Mouse (Mus musculus) spleen, postnatal 10 days (tissue): ENCODE results near the gene Ubash3a.

ENCODE experiments used
- DNase-seq, 2 experiments: peaks; one replicate each; pipeline ENCODE4 v3.0.0; 2021 to 2022; ENCODE audit warnings: low spot score in 2 of 2

The Ubash3a gene

GRCm38 (mm10) chr17:31216068-31216955 lies 8.6 kb downstream of the Ubash3a start:
- no peak for DNase-seq

GRCm38 (mm10) chr17:31222810-31223310 lies 15.2 kb downstream of the Ubash3a start:
- no peak for DNase-seq

GRCm38 (mm10) chr17:31223835-31224234 lies 16.2 kb downstream of the Ubash3a start:
- DNase-seq: peak in 1 of 2 experiments; percentile 42

- DNase-seq: no peak
Observed at GRCm38 (mm10) chr17:31224591-31224990, 16.9 kb downstream of the Ubash3a start.

- no peak for DNase-seq
Observed at GRCm38 (mm10) chr17:31226368-31226767, 18.7 kb downstream of the Ubash3a start.

GRCm38 (mm10) chr17:31226931-31227330 lies 19.3 kb downstream of the Ubash3a start:
- DNase-seq: no peak

- DNase-seq: no peak
Observed at GRCm38 (mm10) chr17:31231780-31232179, 24.1 kb downstream of the Ubash3a start.

GRCm38 (mm10) chr17:31232251-31233010 lies 24.8 kb downstream of the Ubash3a start:
- DNase-seq: no peak

- peak in 1 of 2 experiments; percentile 47 for DNase-seq
Observed at GRCm38 (mm10) chr17:31235915-31236314, 28.2 kb downstream of the Ubash3a start.

GRCm38 (mm10) chr17:31238234-31239020 lies 30.8 kb downstream of the Ubash3a start:
- no peak for DNase-seq

GRCm38 (mm10) chr17:31241156-31241555 lies 33.5 kb downstream of the Ubash3a start:
- no peak for DNase-seq

GRCm38 (mm10) chr17:31242764-31243163 lies 35.1 kb downstream of the Ubash3a start:
- DNase-seq: peak in 1 of 2 experiments; percentile 71

- DNase-seq: no peak
Observed at GRCm38 (mm10) chr17:31245321-31245720, 37.6 kb downstream of the Ubash3a start.

GRCm38 (mm10) chr17:31247144-31247543 lies 39.5 kb downstream of the Ubash3a start:
- no peak for DNase-seq

GRCm38 (mm10) chr17:31253951-31254350 lies 46.3 kb downstream of the Ubash3a start:
- DNase-seq: no peak

GRCm38 (mm10) chr17:31254463-31254931 lies 46.8 kb downstream of the Ubash3a start:
- peak; percentile 63 to 79 for DNase-seq

GRCm38 (mm10) chr17:31257149-31257548 lies 49.5 kb downstream of the Ubash3a start:
- no peak for DNase-seq

GRCm38 (mm10) chr17:31257898-31258297 lies 50.2 kb downstream of the Ubash3a start:
- DNase-seq: no peak

GRCm38 (mm10) chr17:31258310-31258865 lies 50.7 kb downstream of the Ubash3a start:
- DNase-seq: no peak

GRCm38 (mm10) chr17:31259145-31259544 lies 51.5 kb downstream of the Ubash3a start:
- no peak for DNase-seq

GRCm38 (mm10) chr17:31259825-31260224 lies 52.2 kb downstream of the Ubash3a start:
- peak in 1 of 2 experiments; percentile 58 for DNase-seq
